Mouse (Mus musculus) forebrain, embryonic 11.5 days (tissue): ENCODE measurements at regions not wholly inside any gene's neighbourhood (a gene's known extent, or its start where the extent isn't known, plus 50 kb on each side); places are given as distances from the start of the nearest gene placed in this dataset.

Source experiments
- ATAC-seq: fragments of 200-750 bp; cut with Nextera tagmentation; replicated peaks from 2 replicates; pipeline ENCODE4 v1.8.0; 2017; ENCODE audit warnings: moderate TSS enrichment; ENCODE audit not compliant: low FRiP score
- DNase-seq: peaks from one replicate; pipeline ENCODE4 v3.0.0-alpha.2; 2017; ENCODE audit warnings: low spot score
- H3K27ac ChIP-seq: fragments of 300-500 bp; sonication (generic); 2 replicates; pipeline ENCODE4 v1.5.1; 2014; ENCODE audit warnings: low read depth, low read length
- H3K27me3 ChIP-seq: fragments of 300-500 bp; sonication (generic); 2 replicates; pipeline ENCODE4 v1.6.1; 2014; ENCODE audit warnings: mild to moderate bottlenecking, low read length, mixed read lengths; ENCODE audit not compliant: control insufficient read depth, insufficient read depth
- H3K36me3 ChIP-seq: fragments of 300-500 bp; sonication (generic); 2 replicates; pipeline ENCODE4 v1.6.1; 2014; ENCODE audit warnings: mild to moderate bottlenecking, low read length, moderate library complexity, mixed read lengths; ENCODE audit not compliant: control insufficient read depth, insufficient read depth
- H3K4me1 ChIP-seq: fragments of 300-500 bp; sonication (generic); replicated peaks from 2 replicates; pipeline ENCODE4 v1.6.1; 2014; ENCODE audit warnings: low read length, mixed read lengths; ENCODE audit not compliant: control insufficient read depth, insufficient read depth
- H3K4me2 ChIP-seq: fragments of 300-500 bp; sonication (generic); 2 replicates; pipeline ENCODE4 v1.6.1; 2014; ENCODE audit warnings: low read depth, mild to moderate bottlenecking, low read length, moderate library complexity, mixed read lengths; ENCODE audit not compliant: severe bottlenecking
- H3K4me3 ChIP-seq: fragments of 300-500 bp; sonication (generic); 2 replicates; pipeline ENCODE4 v1.5.1; 2014; ENCODE audit warnings: low read depth, low read length
- H3K9ac ChIP-seq: fragments of 300-500 bp; sonication (generic); 2 replicates; pipeline ENCODE4 v1.6.1; 2014; ENCODE audit warnings: low read length
- H3K9me3 ChIP-seq: fragments of 300-500 bp; sonication (generic); 2 replicates; pipeline ENCODE4 v1.6.1; 2016; ENCODE audit warnings: low read length, mixed read lengths; ENCODE audit not compliant: control insufficient read depth
- WGBS: fragments of 180-500 bp; shearing (Covaris S2); extraction: QIAGEN DNeasy Blood & Tissue Kit; methylation state at CpG from one replicate; pipeline ENCODE4 v1.1.7; 2014; 5-methylcytosine and 5-hydroxymethylcytosine counted together

DNA sequence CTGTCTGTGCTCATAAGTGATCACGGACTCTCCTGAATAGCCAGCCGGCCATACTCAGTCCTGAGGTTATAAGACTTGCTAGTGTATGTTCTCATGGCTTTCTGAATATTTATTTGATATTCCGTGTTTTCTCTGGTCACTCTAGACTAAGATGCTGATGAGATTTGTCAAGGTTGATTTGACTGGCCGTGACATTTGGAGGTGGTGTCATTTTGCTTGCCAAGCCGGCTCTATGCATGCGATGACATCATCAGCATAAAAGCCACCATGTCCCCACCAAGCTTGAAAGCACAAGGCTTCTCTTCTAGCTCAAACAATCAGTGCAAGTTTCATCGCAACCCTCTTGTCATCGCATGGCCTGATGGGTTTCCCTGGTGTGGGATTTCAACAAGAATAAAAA, 235.3 kb upstream of the Tgfbr2 start:
- WGBS = 94% methylated on average over 8 of the region's 8 CpGs
- H3K36me3 ChIP-seq = no peaks in the 10 kb centered on the region
- H3K4me3 ChIP-seq = no peak overlapping the region
- no peaks in the 10 kb centered on the region for H3K9me3 ChIP-seq
- H3K27ac ChIP-seq = no peak overlapping the region
- no peak overlapping the region for H3K4me2 ChIP-seq
- no peaks in the 10 kb centered on the region for H3K4me1 ChIP-seq
- H3K27me3 ChIP-seq = no peaks in the 10 kb centered on the region
- no peak overlapping the region for H3K9ac ChIP-seq
- ATAC-seq (no peak), DNase-seq (no peak)

DNA sequence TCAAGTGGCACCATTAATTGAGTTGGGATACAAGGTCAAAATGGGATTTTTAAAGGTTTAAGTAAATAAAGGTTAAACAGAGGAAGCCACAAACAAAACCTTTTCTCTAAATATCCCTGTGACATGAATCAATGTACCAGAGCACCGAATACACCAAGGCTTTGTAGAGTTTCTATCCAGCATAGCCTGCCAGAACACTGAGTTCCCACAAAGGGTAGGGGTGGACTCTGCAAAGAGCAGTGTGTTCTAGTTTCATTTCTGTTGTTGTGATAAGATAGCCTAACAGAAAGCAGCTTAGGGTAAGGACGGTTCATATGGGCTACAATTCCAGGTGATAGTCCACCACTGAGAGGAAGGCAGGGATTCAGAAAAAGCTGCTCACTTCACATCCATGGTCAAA, 233.0 kb upstream of the Tgfbr2 start:
- no peak for ATAC-seq
- WGBS = 89% methylated on average over 2 of the region's 2 CpGs

DNA sequence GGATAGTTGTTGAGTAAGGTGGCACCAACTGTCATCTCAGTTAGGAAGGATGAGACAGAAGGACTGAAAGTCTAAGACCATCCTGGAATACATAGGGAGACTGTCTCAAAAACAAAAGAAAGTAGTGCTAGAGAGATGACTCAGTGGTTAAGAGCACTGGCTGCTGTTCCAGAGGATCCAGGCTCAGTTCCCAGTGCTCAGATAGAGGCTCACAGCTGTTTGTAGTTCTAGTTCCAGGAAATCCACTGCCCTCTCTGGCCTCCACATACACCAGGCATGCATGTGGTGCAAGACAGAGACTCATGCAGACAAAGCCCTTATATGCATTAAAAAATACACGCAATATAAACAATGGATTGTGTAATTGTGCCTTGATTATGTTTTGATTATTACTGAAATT, 229.9 kb upstream of the Tgfbr2 start:
- no peaks in the 10 kb centered on the region for H3K36me3 ChIP-seq
- no peak overlapping the region for H3K27ac ChIP-seq
- H3K4me2 ChIP-seq = no peak overlapping the region
- no peaks in the 10 kb centered on the region for H3K9me3 ChIP-seq
- DNase-seq (no peak), ATAC-seq (no peak)
- H3K4me1 ChIP-seq = no peaks in the 10 kb centered on the region
- no peaks in the 10 kb centered on the region for H3K27me3 ChIP-seq
- no peak overlapping the region for H3K9ac ChIP-seq
- no peak overlapping the region for H3K4me3 ChIP-seq
- 94% methylated on average over 1 of the region's 1 CpGs for WGBS

More for the DNA sequence above, 233.0 kb upstream of the Tgfbr2 start:
- no peaks in the 10 kb centered on the region for H3K4me1 ChIP-seq
- no peak overlapping the region for H3K4me2 ChIP-seq
- no peak overlapping the region for H3K9ac ChIP-seq
- H3K36me3 ChIP-seq = no peaks in the 10 kb centered on the region
- H3K27ac ChIP-seq = no peak overlapping the region
- no peaks in the 10 kb centered on the region for H3K9me3 ChIP-seq
- no peak for DNase-seq
- no peaks in the 10 kb centered on the region for H3K27me3 ChIP-seq
- no peak overlapping the region for H3K4me3 ChIP-seq

GRCm38 (mm10) chr9:116401821-116402220, 226.7 kb upstream of the Tgfbr2 start:
- ATAC-seq = no peak

GRCm38 (mm10) chr9:116400270-116400669, 225.1 kb upstream of the Tgfbr2 start:
- Histone ChIP-seq H3K36me3 (no peaks in the 10 kb centered on the region), H3K9ac (no peak overlapping the region)
- WGBS = 38% methylated on average over 2 of the region's 2 CpGs

More at GRCm38 (mm10) chr9:116401821-116402220, 226.7 kb upstream of the Tgfbr2 start:
- Histone ChIP-seq H3K27ac (no peak overlapping the region), H3K4me2 (no peak overlapping the region), H3K4me3 (no peak overlapping the region), H3K4me1 (no peaks in the 10 kb centered on the region), H3K36me3 (no peaks in the 10 kb centered on the region), H3K9ac (no peak overlapping the region), H3K9me3 (no peaks in the 10 kb centered on the region), H3K27me3 (no peaks in the 10 kb centered on the region)
- 75% methylated on average over 7 of the region's 7 CpGs for WGBS
- DNase-seq = no peak

GRCm38 (mm10) chr9:116399296-116399695, 224.1 kb upstream of the Tgfbr2 start:
- 92% methylated on average over 1 of the region's 1 CpGs for WGBS

More at GRCm38 (mm10) chr9:116400270-116400669, 225.1 kb upstream of the Tgfbr2 start:
- Histone ChIP-seq H3K4me2 (no peak overlapping the region), H3K4me3 (no peak overlapping the region), H3K27ac (no peak overlapping the region), H3K27me3 (no peaks in the 10 kb centered on the region), H3K4me1 (no peaks in the 10 kb centered on the region), H3K9me3 (no peaks in the 10 kb centered on the region)
- DNase-seq (no peak), ATAC-seq (no peak)

GRCm38 (mm10) chr9:116392258-116392657, 217.1 kb upstream of the Tgfbr2 start:
- DNase-seq (no peak), ATAC-seq (no peak)
- no peaks in the 10 kb centered on the region for H3K36me3 ChIP-seq
- no peak overlapping the region for H3K27ac ChIP-seq
- H3K9ac ChIP-seq = no peak overlapping the region
- no peak overlapping the region for H3K4me3 ChIP-seq
- no peaks in the 10 kb centered on the region for H3K4me1 ChIP-seq
- no peaks in the 10 kb centered on the region for H3K27me3 ChIP-seq
- no peak overlapping the region for H3K4me2 ChIP-seq
- H3K9me3 ChIP-seq = no peaks in the 10 kb centered on the region
- WGBS = 73% methylated on average over 8 of the region's 8 CpGs

More at GRCm38 (mm10) chr9:116399296-116399695, 224.1 kb upstream of the Tgfbr2 start:
- Histone ChIP-seq H3K36me3 (no peaks in the 10 kb centered on the region), H3K4me1 (no peaks in the 10 kb centered on the region), H3K27me3 (no peaks in the 10 kb centered on the region), H3K4me3 (no peak overlapping the region), H3K27ac (no peak overlapping the region), H3K9me3 (no peaks in the 10 kb centered on the region), H3K4me2 (no peak overlapping the region), H3K9ac (no peak overlapping the region)
- ATAC-seq = no peak
- DNase-seq = no peak

- WGBS = 88% methylated on average over 3 of the region's 3 CpGs
- H3K27ac ChIP-seq = no peak overlapping the region
- no peaks in the 10 kb centered on the region for H3K27me3 ChIP-seq
- no peaks in the 10 kb centered on the region for H3K36me3 ChIP-seq
- no peak overlapping the region for H3K9ac ChIP-seq
- ATAC-seq (no peak), DNase-seq (no peak)
- H3K9me3 ChIP-seq = no peaks in the 10 kb centered on the region
- no peak overlapping the region for H3K4me2 ChIP-seq
- H3K4me3 ChIP-seq = no peak overlapping the region
- H3K4me1 ChIP-seq = no peaks in the 10 kb centered on the region
Measured at GRCm38 (mm10) chr9:116389781-116390180, 214.6 kb upstream of the Tgfbr2 start.

- no peak for ATAC-seq
- no peak overlapping the region for H3K4me3 ChIP-seq
- H3K4me1 ChIP-seq = no peaks in the 10 kb centered on the region
- no peaks in the 10 kb centered on the region for H3K27me3 ChIP-seq
- no peak overlapping the region for H3K9ac ChIP-seq
- no peak for DNase-seq
- H3K4me2 ChIP-seq = no peak overlapping the region
- H3K9me3 ChIP-seq = no peaks in the 10 kb centered on the region
- WGBS = 72% methylated on average over 8 of the region's 8 CpGs
- no peak overlapping the region for H3K27ac ChIP-seq
- H3K36me3 ChIP-seq = no peaks in the 10 kb centered on the region
Measured at GRCm38 (mm10) chr9:116388863-116389262, 213.7 kb upstream of the Tgfbr2 start.
